In the genomic region with DNA sequence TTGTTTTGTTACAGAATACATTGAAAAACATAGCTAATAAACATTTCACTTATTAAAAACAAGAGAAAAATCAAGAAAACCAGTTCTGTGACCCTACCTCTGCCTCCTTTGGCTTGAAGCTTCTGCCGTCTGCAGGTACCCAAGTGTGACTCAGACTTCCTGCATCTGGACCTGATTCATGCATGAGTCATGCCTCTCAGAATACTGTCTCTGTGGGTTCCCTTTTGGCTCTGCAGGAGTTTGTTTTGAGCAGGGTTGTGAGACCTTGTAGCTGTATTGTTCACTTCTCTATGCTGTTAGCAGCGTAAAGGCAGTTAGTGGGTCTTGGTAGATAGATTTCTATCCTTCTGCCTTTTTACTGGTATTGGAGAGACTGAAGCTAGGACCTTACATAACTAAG, we compare ENCODE assay signal across 9 mouse cellular contexts.
DNase-seq lines count a peak whose midpoint lies in the region; ATAC-seq lines count a peak whose summit lies in the region.
"Had no signal": no experiment of that assay in that cellular context is flagged by ENCODE, and none has a peak within 500 bp of the region (broad histone marks: within the 10 kb centered on the region; RNA-seq: fewer than 3 reads in every experiment).

No protein-coding gene starts in this region.

- 0 out of 2 replicates have a peak, but pooled peaks cover 3% of the 10 kb centered on the region for H3K4me1 ChIP-seq in limb, embryonic 10.5 days
- H3K4me1 ChIP-seq: limb, embryonic 13.5 days had no signal

- H3K9me3 ChIP-seq in limb, embryonic 10.5 days (replicated peaks): no peaks in the 10 kb centered on the region
- H3K9me3 ChIP-seq: limb, embryonic 13.5 days had no signal

- peaks cover 89% of the 10 kb centered on the region for H3K36me3 ChIP-seq in limb, embryonic 10.5 days

- DNase-seq in adrenal gland, adult 2 months: peak; percentile 79
- no peak for DNase-seq in adrenal gland, postnatal 25 days
- DNase-seq in layer of hippocampus, adult 9-10 months (ENCODE audit: low spot score): peak; percentile 46
- DNase-seq in layer of hippocampus, postnatal 25 days (ENCODE audit: extremely low spot score in 1 of 2, low spot score in 1 of 2): no peak
- DNase-seq in MN1 (ENCODE audit: low spot score): peak; percentile 65
- DNase-seq in limb, embryonic 10.5 days (ENCODE audit: low spot score): no peak
- DNase-seq in spleen, postnatal 14 days (ENCODE audit: low spot score in 2 of 2): no peak

- ATAC-seq in inflammation-experienced regulatory T-cells, adult 6 months: peak; percentile 79

- 88% methylated on average over 2 of the region's 2 CpGs for WGBS in limb, embryonic 10.5 days

- H3K4me3 ChIP-seq in limb, embryonic 10.5 days: no peak overlapping the region
- H3K4me3 ChIP-seq: limb, embryonic 13.5 days had no signal

- no peak overlapping the region for H3K27ac ChIP-seq in limb, embryonic 10.5 days
- H3K27ac ChIP-seq: limb, embryonic 13.5 days had no signal

- H3K27me3 ChIP-seq in limb, embryonic 10.5 days (ENCODE audit: low read depth, poor library complexity, severe bottlenecking): no peaks in the 10 kb centered on the region
- H3K27me3 ChIP-seq: limb, embryonic 13.5 days had no signal

Comparison
In these comparisons a context has a peak if more than half of its experiments do, and no peak if none do; other contexts are left out.
1. DNase-seq: peak in adrenal gland, adult 2 months (single experiment), layer of hippocampus, adult 9-10 months (single experiment) and MN1 (single experiment); none in adrenal gland, postnatal 25 days (single experiment), layer of hippocampus, postnatal 25 days (0 of 2), limb, embryonic 10.5 days (single experiment) and spleen, postnatal 14 days (0 of 2).